Comparison of ENCODE assay signal across 8 mouse cellular contexts in the genomic region with DNA sequence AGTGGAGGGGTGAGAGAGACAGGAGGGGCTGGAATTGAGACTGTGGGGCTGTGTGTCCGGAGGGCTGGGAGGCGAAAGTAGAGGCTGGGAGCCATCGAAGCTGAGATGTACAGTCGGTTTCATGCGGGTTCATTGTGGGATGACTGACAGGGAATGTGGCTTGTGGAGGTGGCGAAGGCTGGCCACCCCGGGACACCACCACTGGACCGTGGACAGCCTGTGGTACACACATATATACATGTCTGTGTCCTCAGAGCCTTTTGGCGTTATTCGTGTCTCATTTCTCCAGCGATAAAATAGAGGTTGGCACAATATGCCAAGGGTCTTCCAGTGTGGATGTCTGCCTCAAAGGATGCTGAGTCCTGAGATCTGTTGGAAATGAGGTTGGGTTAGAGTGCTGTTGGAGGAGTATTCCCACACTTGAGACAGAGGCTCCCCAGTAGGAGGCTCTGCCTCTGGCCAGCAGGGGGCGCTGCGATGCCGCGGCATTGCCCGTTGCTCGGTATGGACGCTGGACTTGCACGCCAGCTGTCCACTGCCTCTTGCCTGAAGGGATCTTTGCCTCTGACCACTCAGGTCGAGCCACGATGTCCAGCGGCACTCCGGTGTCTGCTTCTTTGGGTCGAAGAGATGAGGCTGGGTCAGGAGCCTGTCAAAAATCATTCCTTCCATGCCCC. TPM values are rescaled to one million over a fixed set of nuclear protein-coding genes. Genes with fewer than 3 reads are reported as not detected.
DNase-seq lines count a peak whose midpoint lies in the region; ATAC-seq lines count a peak whose summit lies in the region.

No protein-coding gene starts in this region.

- no peaks in the 10 kb centered on the region for H3K36me3 ChIP-seq in hindbrain, embryonic 12.5 days

- H3K9me3 ChIP-seq in hindbrain, embryonic 12.5 days (replicated peaks), result no peaks in the 10 kb centered on the region

- 24% methylated on average over 24 of the region's 24 CpGs for WGBS in hindbrain, embryonic 12.5 days

- H3K27ac ChIP-seq in hindbrain, embryonic 12.5 days, result no peak overlapping the region

- H3K9ac ChIP-seq in hindbrain, embryonic 12.5 days, result peak overlapping the region; percentile 41

- DNase-seq in Muller cell, postnatal 12 days (ENCODE audit: inconsistent ontology term), result peak; percentile 85
- peak; percentile 97 to 99 for DNase-seq in cerebellum, postnatal 10 days
- peak; percentile 60 to 86 for DNase-seq in frontal cortex, postnatal 14 days (ENCODE audit: low spot score in 2 of 2)
- peak; percentile 84 to 85 for DNase-seq in layer of hippocampus, postnatal 14 days (ENCODE audit: low spot score in 2 of 2)
- peak; percentile 94 for DNase-seq in lung, postnatal 14 days
- peak; percentile 62 for DNase-seq in retina, adult 2 months (ENCODE audit: low read depth, low spot score)
- DNase-seq in thymus, postnatal 14 days, result peak; percentile 80

- peak overlapping the region; percentile 42 for H3K4me2 ChIP-seq in hindbrain, embryonic 12.5 days (replicated peaks)

- peak; percentile 73; the same call in 1 of the 2 replicates for ATAC-seq in hindbrain, embryonic 12.5 days (ENCODE audit: low FRiP score)

- H3K4me3 ChIP-seq in hindbrain, embryonic 12.5 days, result no peak overlapping the region

- H3K27me3 ChIP-seq in hindbrain, embryonic 12.5 days, result peaks cover 15% of the 10 kb centered on the region; the same call in 1 of the 2 replicates

- H3K4me1 ChIP-seq in hindbrain, embryonic 12.5 days, result peaks cover 6% of the 10 kb centered on the region

RNA-seq across cellular contexts. Expression of gene Nxph3, which starts 19.3 kb away (rescaled TPM):
- 0.75 and 0.81 TPM in 2 replicates for polyA plus RNA-seq in hindbrain, embryonic 12.5 days (2016; fragmentation: Nextera tagmentation; extraction: Ambion mirVana)
- total RNA-seq in layer of hippocampus, postnatal 14 days (2021), result 10 to 100 TPM in 1 of 2 experiments, 1 to 10 TPM in 1; 3.4 to 12.0 TPM

RNA-seq across cellular contexts. Expression of gene Ngfr, which starts 53.9 kb away (rescaled TPM):
- polyA plus RNA-seq in hindbrain, embryonic 12.5 days (2016; fragmentation: Nextera tagmentation; extraction: Ambion mirVana), result 38.6 and 41.3 TPM in 2 replicates
- total RNA-seq in layer of hippocampus, postnatal 14 days (2021), result 1 to 10 TPM; 2.1 to 2.5 TPM
